Mouse (Mus musculus) CH12.LX (cell line): Measurements from ENCODE around the gene Ssx2ip. TPM values are rescaled to one million over a fixed set of nuclear protein-coding genes. Genes with fewer than 3 reads are reported as not detected.

Experiments used
- DNase-seq: peaks from one replicate; pipeline ENCODE4 v3.0.0-alpha.2; 2013; ENCODE audit errors: extremely low read depth
- H3K27ac ChIP-seq: 2 replicates; pipeline ENCODE4 v1.5.1; 2012; ENCODE audit warnings: low read depth, mild to moderate bottlenecking, control low read depth, moderate library complexity; ENCODE audit not compliant: insufficient read depth
- H3K27me3 ChIP-seq: replicated peaks from 2 replicates; pipeline ENCODE3; 2012; ENCODE audit warnings: inconsistent platforms
- H3K36me3 ChIP-seq, 2 experiments: replicated peaks in 1 of 2; 2 replicates each; pipeline versions ENCODE3 to v1.6.1; 2012; ENCODE audit warnings: inconsistent platforms in 1 of 2, low read length in 1 of 2, mild to moderate bottlenecking in 1 of 2, mixed read lengths in 1 of 2, moderate library complexity in 1 of 2; ENCODE audit not compliant: control insufficient read depth in 1 of 2, insufficient read depth in 1 of 2
- H3K4me1 ChIP-seq, 2 experiments: 2 replicates each; pipeline ENCODE4 v1.6.1; 2012; ENCODE audit warnings: inconsistent platforms in 1 of 2, moderate library complexity in 1 of 2; ENCODE audit not compliant: insufficient read depth in 2 of 2, control insufficient read depth in 1 of 2
- H3K4me2 ChIP-seq: 2 replicates; pipeline ENCODE4 v1.6.1; 2012; ENCODE audit warnings: low read depth, mild to moderate bottlenecking, control low read depth; ENCODE audit not compliant: poor library complexity, insufficient read depth, severe bottlenecking
- H3K4me3 ChIP-seq, 3 experiments: fragments of 150-350 bp in 1 of 3; sonication (generic) in 1 of 3; replicated peaks in 1 of 3; 2 replicates each; pipeline versions ENCODE3 to v1.5.1; 2011 to 2012; ENCODE audit warnings: low read depth in 2 of 3, low read length in 2 of 3, mild to moderate bottlenecking in 2 of 3, moderate library complexity in 2 of 3, control low read depth in 1 of 3, improper control_type of control experiment in 1 of 3, inconsistent platforms in 1 of 3, mixed read lengths in 1 of 3; ENCODE audit not compliant: poor library complexity in 1 of 3
- H3K79me2 ChIP-seq: replicated peaks from 2 replicates; pipeline ENCODE4 v1.6.1; 2012; ENCODE audit warnings: mild to moderate bottlenecking, moderate library complexity; ENCODE audit not compliant: control insufficient read depth, poor library complexity, insufficient read depth, severe bottlenecking; ENCODE audit errors: extremely low read depth
- H3K9ac ChIP-seq: 2 replicates; pipeline ENCODE4 v1.6.1; 2012; ENCODE audit warnings: low read depth, mild to moderate bottlenecking, control low read depth, moderate library complexity; ENCODE audit not compliant: insufficient read depth
- H3K9me3 ChIP-seq: replicated peaks from 2 replicates; pipeline ENCODE3; 2012; ENCODE audit warnings: low read length, inconsistent platforms, mixed read lengths
- BHLHE40 ChIP-seq: IDR thresholded peaks from 2 replicates; pipeline ENCODE4 v1.6.1; 2011; ENCODE audit warnings: mild to moderate bottlenecking, low read depth, low read length, improper control_type of control experiment
- CHD2 ChIP-seq: IDR thresholded peaks from 2 replicates; pipeline ENCODE4 v1.6.1; 2011; ENCODE audit warnings: low read length, improper control_type of control experiment
- E2F4 ChIP-seq: IDR thresholded peaks from 2 replicates; pipeline ENCODE4 v1.6.1; 2011; ENCODE audit warnings: low read depth, low read length, improper control_type of control experiment; ENCODE audit not compliant: insufficient replicate concordance
- IRF4 ChIP-seq: IDR thresholded peaks from 2 replicates; pipeline ENCODE4 v1.6.1; 2014; ENCODE audit warnings: low read depth, mild to moderate bottlenecking, inconsistent platforms, low read length, improper control_type of control experiment
- JUND ChIP-seq: conservative IDR thresholded peaks from 2 replicates; pipeline ENCODE4 v1.6.1; 2011; ENCODE audit warnings: low read depth, low read length, improper control_type of control experiment
- MAZ ChIP-seq: IDR thresholded peaks from 2 replicates; pipeline ENCODE4 v1.6.1; 2012; ENCODE audit warnings: low read depth, mild to moderate bottlenecking, inconsistent platforms, low read length, improper control_type of control experiment, moderate library complexity
- MEF2A ChIP-seq: IDR thresholded peaks from 2 replicates; pipeline ENCODE4 v1.6.1; 2014; ENCODE audit warnings: low read depth, mild to moderate bottlenecking, inconsistent platforms, low read length, improper control_type of control experiment, borderline replicate concordance
- SMC3 ChIP-seq: IDR thresholded peaks from 2 replicates; pipeline ENCODE4 v1.6.1; 2011; ENCODE audit warnings: low read depth, low read length, improper control_type of control experiment
- dilution Hi-C: fragments of 300-500 bp; cut with MboI; formaldehyde crosslinking; loops from 2 replicates; pipeline ENCODE4 v1.14.3; 2020; ENCODE audit warnings: low sequenced_read_pairs; ENCODE audit not compliant: extremely low pct_unique_long_range_greater_than_20kb, extremely low pct_ligation_motif_present
- in situ Hi-C: fragments of 300-500 bp; cut with MboI; formaldehyde crosslinking; loops from 3 replicates; pipeline ENCODE4 v1.14.3; 2019; ENCODE audit warnings: low sequenced_read_pairs, low pct_ligation_motif_present, low pct_unique_long_range_greater_than_20kb, mixed read lengths
- polyA plus RNA-seq: library from polyadenylated mRNA; unstranded; fragments of >175 nt; gene quantifications from 2 replicates; pipeline ENCODE4 v1.2.1, GENCODE M21; 2012; ENCODE audit warnings: low read depth; ENCODE audit not compliant: insufficient read length
- total RNA-seq, 2 experiments: library from RNA; depleted of rRNA; stranded (reverse); fragments of 300-350 nt in 1 of 2; fragments of >200 nt in 1 of 2; gene quantifications; 2 replicates each; pipeline ENCODE4 v1.2.3; 2012 to 2014

The Ssx2ip gene
- total and polyA plus RNA-seq, 3 experiments: 28.0 to 32.6 (median 31.9) TPM

- H3K4me2 ChIP-seq: no peak overlapping the region
- no peaks in the 10 kb centered on the region for H3K9me3 ChIP-seq
- no peaks in the 10 kb centered on the region for H3K27me3 ChIP-seq
- in situ Hi-C loops: no loop called here
- no peak overlapping the region for H3K4me3 ChIP-seq
- no peak overlapping the region for H3K9ac ChIP-seq
- no peak for DNase-seq
- H3K36me3 ChIP-seq: no peaks in the 10 kb centered on the region
- no peak overlapping the region for H3K27ac ChIP-seq
- H3K79me2 ChIP-seq: no peaks in the 10 kb centered on the region
- TF ChIP-seq MAZ (no peak), JUND (no peak), BHLHE40 (peak; percentile 20; the same call in 1 of the 2 replicates), SMC3 (no peak), E2F4 (no peak)
- H3K4me1 ChIP-seq: peaks cover 5 to 6% of the 10 kb centered on the region in 2 experiments; a peak in 3 of 4 replicates
- dilution Hi-C loops: no loop called here
Observed at GRCm38 (mm10) chr3:146371201-146371600, 33.2 kb upstream of the Ssx2ip start.

- Histone ChIP-seq H3K79me2 (no peaks in the 10 kb centered on the region), H3K9ac (no peak overlapping the region)
- dilution Hi-C loops: no loop called here
Observed at GRCm38 (mm10) chr3:146374596-146375175, 29.8 kb upstream of the Ssx2ip start.

GRCm38 (mm10) chr3:146375224-146375657 lies 29.2 kb upstream of the Ssx2ip start:
- Histone ChIP-seq H3K4me2 (no peak overlapping the region), H3K27me3 (no peaks in the 10 kb centered on the region), H3K27ac (no peak overlapping the region), H3K4me3 (no peak overlapping the region), H3K9ac (no peak overlapping the region), H3K9me3 (no peaks in the 10 kb centered on the region), H3K79me2 (no peaks in the 10 kb centered on the region), H3K4me1 (peaks cover 7 to 12% of the 10 kb centered on the region in 2 experiments), H3K36me3 (no peaks in the 10 kb centered on the region)
- in situ Hi-C loops: no loop called here
- no peak for TF ChIP-seq IRF4
- dilution Hi-C loops: no loop called here
- no peak for DNase-seq

More at GRCm38 (mm10) chr3:146374596-146375175, 29.8 kb upstream of the Ssx2ip start:
- Histone ChIP-seq H3K4me2 (no peak overlapping the region), H3K4me3 (no peak overlapping the region), H3K9me3 (no peaks in the 10 kb centered on the region), H3K36me3 (no peaks in the 10 kb centered on the region), H3K4me1 (peaks cover 6 to 7% of the 10 kb centered on the region in 2 experiments), H3K27me3 (no peaks in the 10 kb centered on the region), H3K27ac (no peak overlapping the region)
- no peak for DNase-seq
- in situ Hi-C loops: no loop called here
- TF ChIP-seq MEF2A (no peak), CHD2 (no peak)
